Mouse (Mus musculus): Measurements from ENCODE around the gene Olfr1441. TPM values are rescaled to one million over a fixed set of nuclear protein-coding genes. Genes with fewer than 3 reads are reported as not detected.

Olfr1441 gene
- total RNA-seq (2015), result not detected in 2 replicates
- total RNA-seq (2017), result not detected in 2 replicates

- no peak for ATAC-seq (ENCODE audit: poor library complexity, severe bottlenecking)
Measured at GRCm38 (mm10) chr19:12417361-12417760, at the start of gene Olfr1441. Gene Olfr1441, plus strand, starts transcription at chr19:12417433.

DNA sequence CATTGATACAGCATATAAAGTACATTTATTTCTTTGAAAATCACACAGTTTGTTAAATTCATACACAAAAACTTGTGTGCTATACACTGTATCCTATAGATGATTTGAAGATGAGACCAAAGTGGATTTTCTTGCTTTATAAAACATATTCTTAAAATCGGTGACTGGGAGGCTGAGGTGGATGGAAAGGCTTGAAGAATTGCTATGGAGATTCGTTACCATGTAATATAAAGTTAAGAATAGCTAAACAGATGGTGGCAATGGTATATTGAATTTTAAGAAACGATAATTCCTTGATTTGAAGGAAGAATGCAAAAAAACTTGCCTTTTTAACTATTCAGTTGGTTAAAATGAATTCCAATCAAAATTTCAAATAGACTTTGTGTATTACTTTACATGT, 44.2 kb upstream of the Olfr1441 start:
- no peak for ATAC-seq (ENCODE audit: poor library complexity, severe bottlenecking)

GRCm38 (mm10) chr19:12374465-12375025, 42.7 kb upstream of the Olfr1441 start:
- no peak for ATAC-seq (ENCODE audit: poor library complexity, severe bottlenecking)

DNA sequence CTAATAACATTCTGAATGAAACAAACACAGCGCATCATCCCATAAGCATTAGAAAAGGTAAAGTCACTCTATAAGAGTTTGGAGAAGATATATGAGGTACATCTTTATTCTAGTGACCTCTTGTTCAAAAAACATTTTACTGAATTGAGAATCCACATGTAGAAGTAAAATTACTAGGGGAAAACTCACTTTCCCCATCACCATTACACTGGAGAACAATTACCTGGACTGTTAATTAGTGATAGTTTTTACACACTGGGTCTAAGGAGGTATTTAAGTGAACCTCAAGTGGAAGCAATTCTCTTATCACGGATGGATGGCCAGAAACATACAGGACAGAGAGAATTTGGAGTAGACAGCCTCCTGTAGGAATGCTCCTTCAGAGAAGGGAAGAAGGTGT, 30.3 kb upstream of the Olfr1441 start, which contains the start of gene Olfr1440:
TSS of gene Olfr1440 (plus strand) at position 301 of the 400 bp plus-strand sequence.
- ATAC-seq (ENCODE audit: poor library complexity, severe bottlenecking), result no peak

DNA sequence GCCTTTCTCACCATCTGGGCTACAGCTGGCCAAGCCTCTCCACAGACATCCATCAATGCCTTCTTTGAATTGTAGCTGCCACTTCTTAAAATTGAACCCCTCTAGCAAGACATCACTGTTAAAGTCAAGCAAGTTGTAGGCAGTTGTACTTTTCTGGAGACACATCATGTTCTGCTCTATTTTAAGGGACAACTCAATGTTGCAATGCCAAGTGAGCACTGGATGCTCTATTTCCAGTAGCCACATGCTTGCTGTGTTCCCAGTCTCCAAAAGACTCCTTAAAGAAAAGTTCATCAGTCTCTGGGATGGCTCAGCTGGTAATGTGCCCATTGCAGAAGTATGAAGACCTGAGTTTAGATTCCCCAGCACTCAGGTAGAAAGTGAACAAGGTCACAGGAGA, 3.5 kb upstream of the Olfr1441 start:
- no peak for ATAC-seq (ENCODE audit: poor library complexity, severe bottlenecking)

- ATAC-seq (ENCODE audit: poor library complexity, severe bottlenecking), result no peak
Measured at GRCm38 (mm10) chr19:12418312-12418711, 1.1 kb downstream of the Olfr1441 start.

GRCm38 (mm10) chr19:12420555-12420954, 3.3 kb downstream of the Olfr1441 start:
- no peak for ATAC-seq (ENCODE audit: poor library complexity, severe bottlenecking)

DNA sequence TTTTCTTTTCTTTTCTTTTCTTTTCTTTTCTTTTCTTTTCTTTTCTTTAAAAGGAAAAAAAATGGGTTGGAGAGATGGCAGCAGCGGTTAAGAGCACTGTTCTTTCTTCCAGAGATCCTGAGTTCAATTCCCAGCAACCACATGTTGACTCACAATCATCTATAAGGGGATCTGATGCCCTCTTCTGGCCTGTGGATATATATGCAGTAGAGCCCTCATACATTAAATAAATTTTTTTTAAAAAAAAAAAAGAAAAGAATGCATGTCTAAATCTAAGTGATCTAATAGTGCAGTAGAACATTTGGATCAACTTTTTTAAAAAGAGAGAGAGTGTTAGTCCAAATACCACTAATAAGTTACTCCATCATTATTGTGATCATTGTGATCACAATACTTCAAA, 4.4 kb downstream of the Olfr1441 start:
- no peak for ATAC-seq (ENCODE audit: poor library complexity, severe bottlenecking)

DNA sequence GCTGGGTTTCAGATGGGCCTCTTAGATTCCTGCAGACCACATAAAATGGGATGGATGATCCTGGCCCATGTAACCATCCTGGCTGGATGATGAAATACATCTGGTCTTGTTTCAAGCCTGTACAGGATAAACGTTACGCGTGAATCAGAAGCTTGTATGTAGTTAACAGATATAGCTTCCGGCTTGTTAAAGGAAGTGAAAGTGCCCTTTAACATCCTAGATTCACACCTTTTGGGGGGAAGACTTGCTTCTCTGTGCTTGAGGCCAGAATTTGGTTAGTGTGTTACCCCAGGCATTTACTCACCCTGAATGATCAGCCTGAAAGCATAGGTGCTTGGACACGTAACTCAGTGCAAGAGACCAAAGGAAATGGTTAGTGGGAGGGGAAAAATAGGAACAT, 9.9 kb downstream of the Olfr1441 start:
- peak; percentile 69 for ATAC-seq (ENCODE audit: poor library complexity, severe bottlenecking)

GRCm38 (mm10) chr19:12427605-12428004, 10.4 kb downstream of the Olfr1441 start, which contains the start of gene Pfpl:
Gene Pfpl, plus strand, starts transcription at chr19:12427905.
- ATAC-seq (ENCODE audit: poor library complexity, severe bottlenecking), result no peak

DNA sequence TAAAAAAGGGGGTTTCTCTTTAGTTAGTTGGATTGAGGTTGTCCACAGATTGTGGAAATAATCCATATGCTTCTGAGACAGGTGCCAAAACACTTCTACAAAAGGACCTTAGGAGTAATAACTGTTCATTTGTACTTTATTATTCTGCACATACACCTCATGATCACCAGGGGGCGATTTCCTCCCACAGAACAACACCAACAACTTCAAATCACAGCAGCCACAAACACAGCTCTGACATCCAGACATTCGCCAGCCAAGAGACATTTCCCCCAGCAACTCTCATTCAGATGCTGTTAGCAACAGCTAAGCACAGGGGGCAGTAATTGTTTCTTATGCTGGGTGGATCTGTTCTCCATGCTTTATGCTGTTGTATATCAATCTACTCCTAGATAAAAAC, 15.8 kb downstream of the Olfr1441 start:
- ATAC-seq (ENCODE audit: poor library complexity, severe bottlenecking), result peak; percentile 59

- peak; percentile 73 for ATAC-seq (ENCODE audit: poor library complexity, severe bottlenecking)
Measured at GRCm38 (mm10) chr19:12435011-12435416, 17.8 kb downstream of the Olfr1441 start.

DNA sequence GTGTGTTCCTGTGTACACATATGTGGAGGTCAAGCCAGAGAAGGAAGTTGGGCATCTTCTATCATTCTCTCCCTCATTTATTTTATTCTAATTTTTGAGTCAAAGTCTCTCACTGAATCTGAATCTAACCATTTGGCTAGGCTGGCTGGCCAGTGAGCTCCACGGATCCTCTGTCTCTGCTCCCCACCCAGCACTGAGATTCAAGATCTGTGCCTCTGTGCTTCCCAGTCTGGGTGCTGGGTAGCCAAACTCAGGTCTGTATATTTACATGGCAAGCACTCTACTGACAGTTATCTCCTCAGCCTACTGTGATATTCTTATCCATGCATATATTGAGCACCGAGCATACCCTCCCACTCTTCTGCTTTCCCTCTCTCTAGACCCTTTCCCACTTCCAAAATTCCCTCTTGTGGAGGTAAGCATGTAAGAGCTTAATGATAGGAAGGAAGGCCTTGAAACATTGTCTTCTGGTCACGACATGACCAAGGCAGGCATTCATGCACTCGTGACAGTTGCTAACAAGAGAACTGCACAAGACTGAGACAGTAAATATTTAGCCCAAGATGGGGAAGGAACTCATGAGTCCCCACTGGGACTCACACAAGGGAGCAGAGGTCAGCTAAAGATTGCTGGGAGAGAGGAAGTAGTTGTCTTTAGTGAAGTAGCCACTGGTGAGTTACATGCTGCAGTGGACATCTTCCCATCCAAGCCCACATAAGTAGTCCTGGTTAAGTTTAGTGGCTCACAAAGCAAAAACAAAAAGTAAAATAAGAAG, 18.7 kb downstream of the Olfr1441 start:
- no peak for ATAC-seq (ENCODE audit: poor library complexity, severe bottlenecking)

- no peak for ATAC-seq (ENCODE audit: poor library complexity, severe bottlenecking)
Measured at GRCm38 (mm10) chr19:12439581-12439980, 22.3 kb downstream of the Olfr1441 start.

DNA sequence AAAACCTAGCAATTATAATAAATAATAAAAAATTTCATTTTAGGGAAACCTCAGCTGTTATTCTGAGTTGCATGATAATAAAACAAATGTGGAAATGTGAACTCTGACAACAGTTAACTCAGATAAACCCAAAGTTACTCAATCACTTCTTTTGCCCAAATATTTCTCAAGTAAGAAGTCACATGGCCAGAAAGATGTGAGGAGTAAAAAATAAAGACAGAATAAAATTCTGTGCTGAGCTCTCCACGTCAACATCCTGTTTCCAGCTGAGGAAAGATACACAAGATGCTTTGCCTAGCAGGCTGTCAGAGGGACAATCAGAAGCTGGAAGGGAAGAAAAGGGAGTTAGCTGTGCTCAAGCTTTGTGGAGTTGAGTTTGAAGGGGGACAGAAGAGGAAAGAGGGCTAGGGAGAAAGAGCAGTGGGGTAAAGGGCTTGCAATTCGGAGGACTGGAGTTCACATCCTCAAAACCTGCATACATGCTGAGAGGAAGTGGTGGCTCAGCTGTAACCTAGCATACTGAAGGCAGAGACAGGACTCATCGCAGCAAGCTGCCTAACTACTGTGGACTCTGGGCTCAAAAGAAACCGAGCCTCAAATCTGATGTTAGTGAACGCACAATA, 23.0 kb downstream of the Olfr1441 start:
- peak; percentile 72 for ATAC-seq (ENCODE audit: poor library complexity, severe bottlenecking)

GRCm38 (mm10) chr19:12442560-12442959, 25.3 kb downstream of the Olfr1441 start:
- peak; percentile 73 for ATAC-seq (ENCODE audit: poor library complexity, severe bottlenecking)

- ATAC-seq (ENCODE audit: poor library complexity, severe bottlenecking), result peak; percentile 73
Measured at GRCm38 (mm10) chr19:12445014-12445413, 27.8 kb downstream of the Olfr1441 start.

DNA sequence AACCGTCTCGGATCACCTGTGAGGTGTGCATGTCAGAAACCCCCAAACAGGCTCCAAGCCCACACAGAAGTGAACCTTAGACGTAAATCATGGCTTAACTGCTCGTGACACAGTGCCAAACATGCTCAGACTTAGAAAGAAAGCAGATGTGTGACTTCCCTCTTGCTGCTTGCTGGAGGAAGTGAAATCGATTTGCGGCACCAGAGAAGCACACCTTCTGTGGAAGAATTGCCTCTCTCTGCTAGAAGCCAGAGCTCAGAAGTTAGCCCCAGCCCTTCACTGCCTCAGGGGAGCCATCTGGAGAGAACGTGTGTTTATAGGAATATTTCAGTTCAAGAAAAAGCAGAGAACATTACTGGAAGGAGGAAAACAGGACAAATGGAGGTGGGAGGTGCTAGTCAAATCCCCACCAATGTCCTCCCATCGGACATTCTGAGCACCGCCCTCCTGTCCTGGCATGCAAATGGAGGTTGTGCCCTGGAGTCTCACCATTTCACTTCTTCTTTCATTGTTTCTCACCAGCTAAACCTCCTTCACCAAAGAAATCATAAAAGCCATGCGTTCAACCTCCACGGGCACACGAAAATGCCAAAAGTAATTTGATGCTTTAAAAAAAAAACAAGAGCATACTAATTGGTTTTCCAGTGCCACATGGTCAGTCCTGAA, 40.3 kb downstream of the Olfr1441 start:
- ATAC-seq (ENCODE audit: poor library complexity, severe bottlenecking), result peak; percentile 80

DNA sequence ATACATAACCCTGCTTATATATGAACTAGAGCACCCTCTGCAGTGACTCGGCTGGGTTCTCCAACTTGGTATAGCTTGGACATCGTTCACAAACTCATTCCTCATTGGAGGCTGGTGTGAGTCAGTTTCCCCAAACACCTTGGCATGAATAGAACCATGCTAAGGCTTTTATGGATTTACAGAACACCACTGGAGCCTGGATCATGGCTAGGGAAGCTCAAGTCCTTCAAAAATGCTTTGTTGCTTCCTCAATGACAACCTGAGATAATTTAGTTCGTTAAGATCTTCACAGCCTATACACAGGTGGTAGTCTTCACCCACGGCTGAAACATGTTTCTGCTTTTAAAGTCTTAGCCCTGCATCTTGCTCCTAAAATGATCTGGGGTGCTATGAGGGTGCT, 42.3 kb downstream of the Olfr1441 start:
- no peak for ATAC-seq (ENCODE audit: poor library complexity, severe bottlenecking)

DNA sequence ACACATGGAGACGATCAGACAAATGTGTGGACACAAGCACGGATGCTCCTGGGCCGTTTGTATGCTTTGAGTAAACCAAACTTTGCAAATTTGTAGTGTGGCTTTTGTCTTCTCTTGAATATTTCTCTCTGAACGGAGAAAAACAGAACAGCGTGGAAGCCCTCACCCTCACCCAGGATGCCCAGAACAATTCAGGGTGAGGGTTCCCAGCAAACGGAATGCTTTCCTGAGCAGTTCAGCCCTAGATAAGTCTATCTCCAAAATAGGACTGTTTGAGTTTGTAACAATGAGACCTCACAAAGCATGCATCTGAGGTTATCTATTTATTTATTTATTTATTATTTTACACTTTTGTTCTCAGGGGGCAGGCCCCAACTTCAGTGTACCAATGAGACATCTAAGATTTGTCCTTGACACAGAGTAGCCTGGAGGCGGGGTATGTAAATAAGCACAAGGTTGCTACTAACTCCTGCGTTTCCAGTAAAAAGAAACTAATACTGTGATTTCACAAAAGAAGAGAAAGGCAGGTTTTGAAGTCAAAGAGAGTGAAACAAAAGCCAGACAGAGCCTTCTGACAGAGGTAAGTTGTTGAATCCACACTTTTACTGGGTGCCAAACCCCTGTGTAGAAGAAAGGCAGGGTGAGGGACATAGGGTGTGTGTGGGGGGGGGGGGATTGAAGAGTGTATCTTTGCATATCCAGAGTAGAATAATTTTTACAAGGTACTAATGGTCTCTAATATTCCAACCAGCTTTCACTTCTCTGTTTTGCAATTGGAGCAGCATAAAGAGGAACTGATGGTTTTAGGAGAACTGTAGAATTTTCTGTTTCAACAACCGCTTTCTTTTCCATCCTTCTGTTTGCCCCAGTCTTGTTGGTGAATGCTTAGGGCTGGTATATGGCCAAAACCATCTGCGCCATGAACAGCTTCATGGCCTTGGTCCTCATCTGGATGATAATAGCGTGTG, 43.3 kb downstream of the Olfr1441 start, which contains the start of gene Mpeg1:
TSS of gene Mpeg1 (plus strand) at position 498 of the 968 bp plus-strand sequence.
- peak; percentile 34 for ATAC-seq (ENCODE audit: poor library complexity, severe bottlenecking)
